Mouse (Mus musculus) testis, adult 2 months (tissue): Measurements from ENCODE around the gene Plxnc1.

Source experiments
- CTCF ChIP-seq: fragments of 200-500 bp; IDR thresholded peaks from 2 replicates; pipeline ENCODE4 v1.5.1; 2012; ENCODE audit warnings: low read depth, mild to moderate bottlenecking, inconsistent platforms, low read length, moderate library complexity; ENCODE audit not compliant: control insufficient read depth, insufficient read depth, insufficient replicate concordance
- POLR2A ChIP-seq: fragments of 200-500 bp; IDR thresholded peaks from 2 replicates; pipeline ENCODE4 v1.6.1; 2012; ENCODE audit warnings: low read depth, mild to moderate bottlenecking, inconsistent platforms, low read length, moderate library complexity; ENCODE audit not compliant: control insufficient read depth

GRCm38 (mm10) chr10:94863251-94863650, 81.4 kb downstream of the Plxnc1 start:
- TF ChIP-seq CTCF (no peak), POLR2A (no peak)
